Mouse (Mus musculus): Measurements from ENCODE around the gene E2f4. TPM values are rescaled to one million over a fixed set of nuclear protein-coding genes. Genes with fewer than 3 reads are reported as not detected.

Gene E2f4
- polyA plus RNA-seq, 1 experiment: 41.2 TPM

DNA sequence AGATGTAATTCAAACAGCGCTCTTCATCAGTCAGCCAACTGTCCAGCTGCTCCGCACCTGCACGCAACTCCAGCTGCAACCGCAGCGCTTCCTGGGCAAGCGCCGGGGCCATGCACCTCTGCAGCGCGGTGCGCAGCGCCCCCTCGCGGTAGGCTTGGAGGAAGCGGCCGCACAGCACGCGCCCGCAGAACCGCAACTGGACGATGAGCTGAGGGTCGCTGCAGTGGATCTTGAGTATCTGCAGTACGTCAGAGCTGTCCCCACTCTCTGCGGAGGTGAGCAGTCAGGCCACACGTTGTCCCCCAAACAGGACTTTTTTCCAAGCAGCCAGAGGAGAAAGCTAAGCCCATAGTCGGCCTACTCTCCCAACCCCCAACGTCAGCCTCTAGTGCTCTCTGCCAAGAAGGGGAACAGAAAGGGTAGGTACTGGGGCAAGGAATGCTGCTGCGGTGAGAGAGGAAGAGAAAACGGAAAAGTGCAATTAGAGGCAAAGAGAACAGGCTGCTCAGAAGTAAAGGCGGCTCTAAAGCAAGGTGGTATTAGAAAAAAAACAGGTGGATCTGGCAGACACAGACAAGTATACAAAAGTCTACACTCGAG is 37.6 kb upstream of the E2f4 start:
- Histone ChIP-seq H3K4me1 (peaks cover 52% of the 10 kb centered on the region), H3K27me3 (replicated peaks) (peaks cover 4% of the 10 kb centered on the region), H3K36me3 (replicated peaks; ENCODE audit: low read length) (peaks cover 44% of the 10 kb centered on the region), H3K9me3 (peaks cover 5% of the 10 kb centered on the region; the same call in 1 of the 2 replicates), H3K4me3 (replicated peaks) (peak overlapping the region; percentile 88)
- TF ChIP-seq FLI1 (IDR thresholded peaks at IDR 0.05; ENCODE audit: low read length) (no peak), GATA1 (IDR thresholded peaks at IDR 0.05; ENCODE audit: borderline replicate concordance, low read length) (no peak)

DNA sequence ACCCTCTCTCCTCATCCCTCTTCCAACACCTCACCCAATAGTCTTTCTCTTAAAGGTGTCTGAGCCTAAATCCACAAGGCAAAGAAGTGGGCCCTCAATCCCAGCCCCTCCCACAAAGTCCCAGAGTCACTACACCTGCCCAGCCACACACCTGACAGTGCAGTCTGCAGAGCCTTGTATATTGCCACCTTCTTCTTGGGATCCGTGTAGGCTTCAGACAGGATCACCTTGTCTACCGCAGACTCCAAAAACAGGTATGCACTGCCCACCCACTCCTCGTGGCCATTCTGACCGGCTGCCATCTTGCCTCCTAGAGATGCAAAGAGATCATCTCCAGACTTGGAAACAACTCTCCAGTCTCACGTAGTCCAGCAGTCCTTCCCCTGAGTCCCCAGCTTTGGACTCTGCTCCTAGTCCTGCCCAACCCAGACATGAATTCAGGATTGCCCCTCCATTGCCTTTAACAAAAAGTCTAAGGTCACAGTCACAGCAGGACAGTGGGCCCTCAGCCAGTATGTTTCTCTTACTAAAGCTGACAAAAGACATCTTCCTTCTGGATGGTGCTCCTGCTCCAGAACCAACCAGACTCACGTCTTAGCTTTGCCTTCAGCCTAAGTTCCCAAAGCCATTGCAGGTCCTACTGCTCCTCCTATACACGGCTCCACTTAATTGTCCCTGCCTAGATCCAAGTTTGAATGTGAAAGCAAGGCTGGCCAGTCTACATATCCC is 36.9 kb upstream of the E2f4 start:
- Histone ChIP-seq H3K27me3 (replicated peaks) (peaks cover 2% of the 10 kb centered on the region), H3K9me3 (peaks cover 5% of the 10 kb centered on the region; the same call in 1 of the 2 replicates), H3K4me3 (replicated peaks) (no peak overlapping the region), H3K36me3 (replicated peaks; ENCODE audit: low read length) (peaks cover 44% of the 10 kb centered on the region), H3K4me1 (peaks cover 52% of the 10 kb centered on the region)
- TF ChIP-seq FLI1 (IDR thresholded peaks at IDR 0.05; ENCODE audit: low read length) (no peak), GATA1 (IDR thresholded peaks at IDR 0.05; ENCODE audit: borderline replicate concordance, low read length) (no peak)

DNA sequence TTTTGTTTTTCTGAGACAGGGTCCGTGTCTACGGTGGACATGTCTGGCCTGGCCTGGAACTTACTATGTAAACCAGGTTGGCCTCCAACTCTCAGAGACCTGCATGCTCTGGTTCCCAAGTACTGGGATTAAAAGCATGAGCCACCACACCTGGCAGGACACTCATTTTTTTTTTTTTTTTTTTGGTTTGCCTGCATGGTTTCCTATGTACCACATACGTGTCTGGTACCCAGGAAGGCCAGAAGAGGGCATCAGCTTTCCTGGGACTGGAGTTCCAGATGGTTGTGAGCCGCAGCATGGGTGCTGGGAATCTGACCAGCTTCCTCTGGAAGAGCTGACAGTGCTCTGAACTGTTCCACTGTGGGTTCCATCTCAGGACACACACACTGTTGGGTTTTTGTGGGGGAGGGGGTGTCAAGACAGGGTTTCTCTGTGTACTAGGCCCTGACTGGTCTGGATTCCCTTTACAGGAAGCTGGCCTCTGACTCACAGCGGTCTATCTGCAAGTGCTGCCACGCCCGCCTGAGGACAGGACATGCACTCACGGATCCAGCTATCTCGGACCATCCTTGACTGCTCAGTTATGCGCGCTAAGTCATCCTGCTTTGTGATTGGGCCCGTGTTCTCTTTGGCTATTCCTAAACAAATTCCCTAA is 36.0 kb upstream of the E2f4 start:
- H3K4me3 ChIP-seq (replicated peaks): peak overlapping the region; percentile 73

DNA sequence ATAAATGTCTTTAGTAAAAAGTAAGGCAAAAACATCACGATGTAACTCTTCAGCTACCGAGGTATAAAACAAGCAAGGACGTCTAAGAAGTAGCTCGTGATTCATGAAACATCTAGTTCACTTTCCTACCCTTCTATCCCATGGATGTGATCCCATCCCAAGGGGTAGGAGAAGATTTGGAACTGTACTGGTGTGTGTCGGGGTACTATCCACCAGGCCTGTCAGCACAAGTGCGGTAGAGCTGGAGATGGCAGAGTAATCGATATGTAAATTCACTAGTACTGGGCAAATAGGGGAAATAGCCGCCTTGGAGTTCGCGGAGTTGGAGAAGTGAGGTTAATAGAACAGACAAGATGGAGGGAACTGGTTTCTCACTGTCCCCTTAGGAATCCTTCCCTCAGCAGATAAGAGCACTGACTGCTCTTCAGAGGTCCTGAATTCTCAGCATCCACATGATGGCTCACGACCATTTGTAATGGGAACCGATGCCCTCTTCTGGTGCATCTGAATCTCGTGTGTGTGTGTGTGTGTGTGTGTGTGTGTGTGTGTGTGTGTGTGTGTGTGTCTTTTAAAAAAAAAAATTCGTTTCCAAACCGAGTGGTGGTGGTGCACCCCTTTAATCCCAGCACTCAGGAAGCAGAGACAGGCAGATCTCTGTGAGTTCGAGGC is 34.1 kb upstream of the E2f4 start:
- Histone ChIP-seq H3K4me1 (peaks cover 62% of the 10 kb centered on the region), H3K27me3 (replicated peaks) (peaks cover 5% of the 10 kb centered on the region), H3K4me3 (replicated peaks) (peak overlapping the region; percentile 98), H3K9me3 (peaks cover 13% of the 10 kb centered on the region), H3K36me3 (replicated peaks; ENCODE audit: low read length) (peaks cover 57% of the 10 kb centered on the region)
- TF ChIP-seq GATA1 (IDR thresholded peaks at IDR 0.05; ENCODE audit: borderline replicate concordance, low read length): no peak
- TF ChIP-seq FLI1 (IDR thresholded peaks at IDR 0.05; ENCODE audit: low read length): no peak

More for the DNA sequence above, 36.0 kb upstream of the E2f4 start:
- Histone ChIP-seq H3K4me1 (peaks cover 53% of the 10 kb centered on the region), H3K9me3 (peaks cover 9% of the 10 kb centered on the region; the same call in 1 of the 2 replicates), H3K36me3 (replicated peaks; ENCODE audit: low read length) (peaks cover 49% of the 10 kb centered on the region), H3K27me3 (replicated peaks) (no peaks in the 10 kb centered on the region)
- no peak for TF ChIP-seq GATA1 (IDR thresholded peaks at IDR 0.05; ENCODE audit: borderline replicate concordance, low read length)
- no peak for TF ChIP-seq FLI1 (IDR thresholded peaks at IDR 0.05; ENCODE audit: low read length)

DNA sequence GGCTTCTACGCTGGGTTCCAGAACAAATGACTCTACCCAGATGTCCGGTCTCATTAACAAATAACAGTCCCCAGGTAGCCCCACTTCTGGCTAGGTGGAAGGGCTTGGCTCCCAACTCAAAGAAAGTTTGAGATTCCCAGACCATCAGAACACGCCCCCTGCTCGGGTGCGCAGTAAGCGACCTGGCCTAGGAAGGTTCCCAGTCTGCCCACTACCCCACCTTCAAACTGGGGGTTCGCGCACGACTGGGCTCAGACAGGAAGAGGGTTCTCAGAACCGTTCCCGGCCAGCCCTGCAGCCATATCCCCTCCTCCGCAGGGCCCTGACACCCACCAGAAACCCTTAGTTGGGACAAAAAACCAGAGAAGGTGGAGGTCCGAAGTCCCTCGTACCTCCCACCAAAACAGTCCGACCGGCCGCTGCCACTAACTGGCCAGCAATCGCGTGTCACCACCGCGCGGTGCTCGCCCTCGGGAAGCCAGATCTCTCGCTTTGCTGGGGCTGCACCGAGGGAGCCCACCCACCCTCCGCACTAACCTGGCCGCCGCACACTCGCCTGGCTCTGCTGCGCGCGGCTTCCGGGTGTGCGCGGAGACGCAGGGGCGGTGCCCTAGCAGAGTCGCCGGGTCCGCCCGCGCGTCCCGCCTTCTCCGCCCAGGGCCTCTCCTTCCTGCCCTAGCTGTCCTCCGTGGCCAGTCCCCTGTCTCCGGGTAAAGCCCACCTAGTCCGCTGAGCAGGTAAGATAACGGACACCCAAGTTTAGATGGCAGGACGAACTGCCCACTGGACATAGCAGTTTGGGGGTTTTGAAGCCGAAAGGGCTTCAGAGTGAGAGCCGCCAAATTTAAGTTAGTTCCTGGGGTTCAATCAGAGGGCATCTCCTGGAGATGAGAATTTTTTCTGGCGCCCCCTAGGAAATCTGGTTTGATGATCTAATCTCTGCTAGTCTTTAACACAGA is 33.2 kb upstream of the E2f4 start, which contains the start of the genes Tradd and Fbxl8:
Tradd (minus strand) TSS at position 586 of the 959 bp plus-strand sequence.
Fbxl8 (plus strand) TSS at position 625 of the 959 bp plus-strand sequence.
- H3K27me3 ChIP-seq (replicated peaks): peaks cover 14% of the 10 kb centered on the region
- peaks cover 55% of the 10 kb centered on the region for H3K36me3 ChIP-seq (replicated peaks; ENCODE audit: low read length)
- H3K4me3 ChIP-seq (replicated peaks): peak within 1 kb of the TSS; percentile 98
- H3K9me3 ChIP-seq: peaks cover 20% of the 10 kb centered on the region
- no peak for TF ChIP-seq GATA1 (IDR thresholded peaks at IDR 0.05; ENCODE audit: borderline replicate concordance, low read length)
- TF ChIP-seq FLI1 (IDR thresholded peaks at IDR 0.05; ENCODE audit: low read length): no peak
- peaks cover 67% of the 10 kb centered on the region for H3K4me1 ChIP-seq

DNA sequence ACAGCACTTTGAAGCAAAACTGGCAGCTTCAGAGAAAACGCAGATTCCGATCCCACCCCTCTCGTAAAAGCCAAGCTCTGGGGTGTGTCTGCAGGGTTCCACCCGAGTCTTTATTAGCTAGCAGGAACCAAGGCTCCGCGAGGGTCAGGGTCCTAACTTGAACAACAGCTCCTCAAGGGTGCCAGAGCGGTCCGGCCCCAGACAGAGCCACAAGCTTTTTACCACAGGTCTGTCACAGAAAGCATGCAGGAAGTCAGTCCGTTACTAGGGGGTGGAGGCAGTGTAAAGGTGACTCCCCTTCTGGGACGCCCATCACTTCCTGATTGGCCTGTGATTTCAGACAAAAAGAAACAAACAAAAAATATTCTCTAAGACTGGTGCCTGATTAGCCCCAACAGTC is 32.3 kb upstream of the E2f4 start:
- peaks cover 67% of the 10 kb centered on the region for H3K4me1 ChIP-seq
- TF ChIP-seq FLI1 (IDR thresholded peaks at IDR 0.05; ENCODE audit: low read length) (no peak), GATA1 (IDR thresholded peaks at IDR 0.05; ENCODE audit: borderline replicate concordance, low read length) (no peak)
- peaks cover 49% of the 10 kb centered on the region for H3K36me3 ChIP-seq (replicated peaks; ENCODE audit: low read length)
- peaks cover 20% of the 10 kb centered on the region for H3K9me3 ChIP-seq
- peak overlapping the region; percentile 98 for H3K4me3 ChIP-seq (replicated peaks)
- H3K27me3 ChIP-seq (replicated peaks): peaks cover 22% of the 10 kb centered on the region

DNA sequence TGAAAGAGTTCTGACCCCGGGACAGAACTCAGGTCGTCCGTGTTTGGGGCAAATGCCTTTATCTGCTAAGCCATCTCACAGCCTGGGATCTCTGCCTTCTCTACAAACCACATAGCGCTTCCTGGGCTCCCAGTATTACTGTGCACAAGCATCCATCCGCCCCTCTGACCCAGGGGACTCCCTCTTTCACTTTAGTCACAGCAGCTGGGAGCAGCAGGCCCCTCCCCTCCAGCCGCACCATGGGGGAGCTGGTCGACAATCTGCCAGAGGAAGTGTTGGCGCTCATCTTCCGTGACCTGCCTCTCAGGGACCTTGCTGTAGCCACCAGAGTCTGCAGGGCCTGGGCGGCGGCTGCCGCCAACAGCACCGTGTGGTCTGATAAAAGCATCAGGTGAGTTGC is 30.7 kb upstream of the E2f4 start:
- peaks cover 16% of the 10 kb centered on the region for H3K9me3 ChIP-seq

DNA sequence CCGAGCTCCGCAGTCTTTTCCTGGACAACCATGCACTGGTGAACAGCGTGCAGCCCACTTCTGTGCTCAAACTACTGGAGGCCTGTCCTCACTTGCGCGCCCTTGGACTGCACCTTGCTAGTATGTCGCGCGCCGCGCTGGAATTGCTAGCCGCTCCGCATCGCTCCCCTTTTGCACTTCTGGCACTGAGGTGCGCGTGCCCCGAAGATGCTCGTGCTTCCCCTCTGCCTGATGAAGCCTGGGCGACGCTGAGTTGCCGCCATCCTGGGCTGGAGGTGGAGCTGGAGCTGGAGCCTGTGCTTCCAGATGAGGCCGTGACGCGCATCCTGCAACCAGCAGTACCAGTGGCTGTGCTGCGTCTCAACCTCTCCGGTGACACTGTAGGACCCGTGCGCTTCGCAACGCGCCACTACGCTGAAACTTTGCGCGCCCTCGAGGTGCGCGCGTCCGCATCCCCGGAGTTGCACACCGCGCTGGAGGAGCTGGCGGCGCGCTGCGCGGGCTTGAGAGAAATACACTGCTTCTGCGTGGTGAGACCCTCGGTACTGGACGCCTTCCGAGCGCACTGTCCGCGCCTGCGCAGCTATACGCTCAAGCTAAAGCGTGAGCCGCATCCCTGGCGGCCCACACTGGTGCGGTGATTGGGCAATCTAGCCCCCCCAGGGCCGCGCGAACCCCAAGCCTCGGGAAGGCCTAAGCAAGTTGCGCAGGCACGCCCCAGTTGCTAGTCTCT is 29.0 kb upstream of the E2f4 start:
- H3K9me3 ChIP-seq: peaks cover 14% of the 10 kb centered on the region
- H3K27me3 ChIP-seq (replicated peaks): peaks cover 54% of the 10 kb centered on the region
- peaks cover 32% of the 10 kb centered on the region for H3K36me3 ChIP-seq (replicated peaks; ENCODE audit: low read length)
- H3K4me1 ChIP-seq: peaks cover 55% of the 10 kb centered on the region
- TF ChIP-seq GATA1 (IDR thresholded peaks at IDR 0.05; ENCODE audit: borderline replicate concordance, low read length) (no peak), FLI1 (IDR thresholded peaks at IDR 0.05; ENCODE audit: low read length) (no peak)
- peak overlapping the region; percentile 16 for H3K4me3 ChIP-seq (replicated peaks)

More for the DNA sequence above, 30.7 kb upstream of the E2f4 start:
- Histone ChIP-seq H3K4me1 (peaks cover 60% of the 10 kb centered on the region), H3K36me3 (replicated peaks; ENCODE audit: low read length) (peaks cover 36% of the 10 kb centered on the region), H3K4me3 (replicated peaks) (no peak overlapping the region), H3K27me3 (replicated peaks) (peaks cover 39% of the 10 kb centered on the region)
- TF ChIP-seq GATA1 (IDR thresholded peaks at IDR 0.05; ENCODE audit: borderline replicate concordance, low read length): no peak
- no peak for TF ChIP-seq FLI1 (IDR thresholded peaks at IDR 0.05; ENCODE audit: low read length)

Measured in megakaryocyte, embryonic 14.5 days (primary cell).